Mouse (Mus musculus) forebrain, embryonic 14.5 days (tissue): ENCODE measurements around the gene Pex6. TPM values are rescaled to one million over a fixed set of nuclear protein-coding genes. Genes with fewer than 3 reads are reported as not detected.
A peak's percentile ranks its signal among the peaks of the same experiment; 100 is the strongest.

ENCODE experiments used
- ATAC-seq: fragments of 200-750 bp; cut with Nextera tagmentation; 2 replicates; pipeline ENCODE4 v1.8.0; 2017; ENCODE audit warnings: mild to moderate bottlenecking, moderate library complexity
- DNase-seq: peaks from one replicate; pipeline ENCODE4 v3.0.0-alpha.2; 2015; ENCODE audit warnings: low spot score
- H3K27ac ChIP-seq: fragments of 300-500 bp; sonication (generic); 2 replicates; pipeline ENCODE4 v1.5.1; 2014; ENCODE audit warnings: low read depth, mild to moderate bottlenecking, control low read depth, low read length, moderate library complexity
- H3K27me3 ChIP-seq: fragments of 300-500 bp; sonication (generic); replicated peaks from 2 replicates; pipeline ENCODE4 v1.6.1; 2014; ENCODE audit warnings: low read length, control low read depth, mixed read lengths; ENCODE audit not compliant: control insufficient read depth, insufficient read depth
- H3K36me3 ChIP-seq: fragments of 300-500 bp; sonication (generic); 2 replicates; pipeline ENCODE4 v1.6.1; 2014; ENCODE audit warnings: low read length, control low read depth; ENCODE audit not compliant: control insufficient read depth, insufficient read depth
- H3K4me1 ChIP-seq: fragments of 300-500 bp; sonication (generic); 2 replicates; pipeline ENCODE4 v1.6.1; 2014; ENCODE audit warnings: antibody characterized with exemption, low read length, control low read depth; ENCODE audit not compliant: control insufficient read depth, insufficient read depth
- H3K4me2 ChIP-seq: fragments of 300-500 bp; sonication (generic); 2 replicates; pipeline ENCODE4 v1.6.1; 2014; ENCODE audit warnings: mild to moderate bottlenecking, control low read depth, low read length
- H3K4me3 ChIP-seq: fragments of 300-500 bp; sonication (generic); 2 replicates; pipeline ENCODE4 v1.5.1; 2014; ENCODE audit warnings: low read depth, low read length, control low read depth
- H3K9ac ChIP-seq: fragments of 300-500 bp; sonication (generic); 2 replicates; pipeline ENCODE4 v1.6.1; 2014; ENCODE audit warnings: mild to moderate bottlenecking, low read length, control low read depth, moderate library complexity
- H3K9me3 ChIP-seq: fragments of 300-500 bp; sonication (generic); replicated peaks from 2 replicates; pipeline ENCODE4 v1.6.1; 2016; ENCODE audit warnings: low read length, control low read depth, mixed read lengths; ENCODE audit not compliant: control insufficient read depth
- WGBS: fragments of 180-500 bp; shearing (Covaris S2); extraction: QIAGEN DNeasy Blood & Tissue Kit; methylation state at CpG from one replicate; pipeline ENCODE4 v1.1.7; 2014; 5-methylcytosine and 5-hydroxymethylcytosine counted together
- polyA plus RNA-seq: library from polyadenylated mRNA; unstranded; fragments of >200 nt; fragmentation: Nextera tagmentation; extraction: Ambion mirVana; gene quantifications from 2 replicates; pipeline ENCODE4 v1.2.1, GENCODE M21; 2014

Gene Pex6
- polyA plus RNA-seq, 1 experiment from 2014 or later = 17.6 TPM

GRCm38 (mm10) chr17:46772404-46773277 lies 61.4 kb downstream of the Pex6 start, which contains the start of gene 2310039H08Rik:
Gene 2310039H08Rik (plus strand): TSS chr17:46772635.
- Histone ChIP-seq H3K27ac (peak within 1 kb of the TSS; percentile 65; the same call in 1 of the 2 replicates), H3K36me3 (peaks cover 35% of the 10 kb centered on the region), H3K4me3 (peak within 1 kb of the TSS; percentile 76), H3K27me3 (no peaks in the 10 kb centered on the region), H3K9me3 (no peaks in the 10 kb centered on the region), H3K4me2 (peak within 1 kb of the TSS; percentile 83), H3K9ac (peak within 1 kb of the TSS; percentile 72), H3K4me1 (peaks cover 14% of the 10 kb centered on the region)
- ATAC-seq (peak; percentile 93), DNase-seq (peak; percentile 92)
- WGBS = under 1% methylated on average over 50 of the region's 50 CpGs

- peak overlapping the region; percentile 65; the same call in 1 of the 2 replicates for H3K27ac ChIP-seq
- H3K9ac ChIP-seq = peak overlapping the region; percentile 72
- no peak for ATAC-seq
These were observed 62.2 kb downstream of the Pex6 start for GRCm38 (mm10) chr17:46773278-46774130.

GRCm38 (mm10) chr17:46774131-46774472 lies 62.8 kb downstream of the Pex6 start:
- Histone ChIP-seq H3K36me3 (peaks cover 50% of the 10 kb centered on the region), H3K27ac (peak overlapping the region; percentile 41; the same call in 1 of the 2 replicates), H3K27me3 (no peaks in the 10 kb centered on the region), H3K4me1 (peaks cover 14% of the 10 kb centered on the region), H3K9me3 (no peaks in the 10 kb centered on the region), H3K4me2 (peak overlapping the region; percentile 83), H3K4me3 (no peak overlapping the region), H3K9ac (no peak overlapping the region)
- no peak for ATAC-seq
- no peak for DNase-seq
- WGBS = 44% methylated on average over 2 of the region's 2 CpGs

More at GRCm38 (mm10) chr17:46773278-46774130, 62.2 kb downstream of the Pex6 start:
- peak; percentile 47 for DNase-seq
- no peaks in the 10 kb centered on the region for H3K9me3 ChIP-seq
- peaks cover 14% of the 10 kb centered on the region for H3K4me1 ChIP-seq
- 6% methylated on average over 19 of the region's 20 CpGs for WGBS
- no peaks in the 10 kb centered on the region for H3K27me3 ChIP-seq
- peak overlapping the region; percentile 83 for H3K4me2 ChIP-seq
- peak overlapping the region; percentile 76 for H3K4me3 ChIP-seq
- peaks cover 44% of the 10 kb centered on the region for H3K36me3 ChIP-seq

GRCm38 (mm10) chr17:46775070-46775469 lies 63.8 kb downstream of the Pex6 start:
- 95% methylated on average over 9 of the region's 9 CpGs for WGBS
- no peak overlapping the region for H3K27ac ChIP-seq
- H3K9ac ChIP-seq = no peak overlapping the region
- H3K4me1 ChIP-seq = peaks cover 14% of the 10 kb centered on the region
- no peak overlapping the region for H3K4me2 ChIP-seq
- H3K36me3 ChIP-seq = peaks cover 60% of the 10 kb centered on the region
- H3K9me3 ChIP-seq = no peaks in the 10 kb centered on the region
- H3K4me3 ChIP-seq = no peak overlapping the region
- no peaks in the 10 kb centered on the region for H3K27me3 ChIP-seq
- DNase-seq (no peak), ATAC-seq (no peak)

Other genes with a start within 250 kb of the Pex6 start
- 3.8 and 4.8 TPM in 2 replicates for gene Ttbk1, start 223.8 kb upstream of the Pex6 start, polyA plus RNA-seq
- 33.0 and 41.6 TPM in 2 replicates for gene Dnph1, start 214.8 kb upstream of the Pex6 start, polyA plus RNA-seq
- 7.6 and 10.8 TPM in 2 replicates for gene Cul9, start 165.1 kb upstream of the Pex6 start, polyA plus RNA-seq
- gene Srf, start 155.3 kb upstream of the Pex6 start, polyA plus RNA-seq = 4.6 and 4.7 TPM in 2 replicates
- gene Ptk7, start 82.0 kb upstream of the Pex6 start, polyA plus RNA-seq = 15.3 and 19.0 TPM in 2 replicates
- 34.7 and 38.8 TPM in 2 replicates for gene Klc4, start 65.4 kb upstream of the Pex6 start, polyA plus RNA-seq
- gene Mrpl2, start 65.2 kb upstream of the Pex6 start, polyA plus RNA-seq = 83.3 and 108 TPM in 2 replicates
- gene Cul7, start 61.1 kb upstream of the Pex6 start, polyA plus RNA-seq = 28.3 and 30.2 TPM in 2 replicates
- 30.1 and 31.4 TPM in 2 replicates for gene Rrp36, start 37.1 kb upstream of the Pex6 start, polyA plus RNA-seq
- 243 and 265 TPM in 2 replicates for gene Mea1, start 32.7 kb upstream of the Pex6 start, polyA plus RNA-seq
- gene Klhdc3, start 30.5 kb upstream of the Pex6 start, polyA plus RNA-seq = 147 and 164 TPM in 2 replicates
- gene Ppp2r5d, start 6.4 kb upstream of the Pex6 start, polyA plus RNA-seq = 73.9 and 78.0 TPM in 2 replicates
- gene Gnmt, start 17.7 kb downstream of the Pex6 start, polyA plus RNA-seq = 0.58 and 0.79 TPM in 2 replicates
- gene Cnpy3, start 40.8 kb downstream of the Pex6 start, polyA plus RNA-seq = 54.1 and 57.5 TPM in 2 replicates
- 0.22 TPM in 1 of 2 replicates, not detected in the other for gene Ptcra, start 52.2 kb downstream of the Pex6 start, polyA plus RNA-seq
- gene 2310039H08Rik, start 61.2 kb downstream of the Pex6 start, polyA plus RNA-seq = 63.9 and 89.9 TPM in 2 replicates
- 108 and 110 TPM in 2 replicates for gene Rpl7l1, start 71.2 kb downstream of the Pex6 start, polyA plus RNA-seq
- 7.5 and 8.5 TPM in 2 replicates for gene Bicral, start 147.0 kb downstream of the Pex6 start, polyA plus RNA-seq
- gene Tbcc, start 179.2 kb downstream of the Pex6 start, polyA plus RNA-seq = 66.4 TPM in 2 replicates
- gene Prph2, start 199.0 kb downstream of the Pex6 start, polyA plus RNA-seq = not detected in 2 replicates